Mouse (Mus musculus) frontal cortex, adult (tissue): ENCODE measurements around the gene Nupl1.

Source experiments
- ATAC-seq: cut with Nextera tagmentation; 2 replicates; pipeline ENCODE4 v1.9.2; 2017; ENCODE audit warnings: mild to moderate bottlenecking, moderate library complexity, mixed read lengths; ENCODE audit not compliant: low TSS enrichment

Nupl1 gene

GRCm38 (mm10) chr14:60251281-60252003 is at the start of gene Nupl1, which contains the start of gene Gm49336:
Gene Nupl1 (minus strand): TSS chr14:60251431.
Gene Gm49336 (minus strand): TSS chr14:60251507.
- peak; percentile 97 for ATAC-seq

GRCm38 (mm10) chr14:60301024-60301423 is 49.8 kb upstream of the Nupl1 start:
- ATAC-seq, result no peak

GRCm38 (mm10) chr14:60300224-60300991 is 49.2 kb upstream of the Nupl1 start:
- peak; percentile 79 for ATAC-seq

GRCm38 (mm10) chr14:60295531-60295930 is 44.3 kb upstream of the Nupl1 start:
- no peak for ATAC-seq

GRCm38 (mm10) chr14:60290363-60290762 is 39.1 kb upstream of the Nupl1 start:
- no peak for ATAC-seq

GRCm38 (mm10) chr14:60286194-60286863 is 35.1 kb upstream of the Nupl1 start:
- no peak for ATAC-seq

- ATAC-seq, result peak; percentile 85
Observed at GRCm38 (mm10) chr14:60275301-60276276, 24.4 kb upstream of the Nupl1 start.

- ATAC-seq, result no peak
Observed at GRCm38 (mm10) chr14:60273346-60273745, 22.1 kb upstream of the Nupl1 start.

- no peak for ATAC-seq
Observed at GRCm38 (mm10) chr14:60269333-60269732, 18.1 kb upstream of the Nupl1 start.

GRCm38 (mm10) chr14:60264990-60265876 is 14.0 kb upstream of the Nupl1 start, which contains the start of gene Mtmr6:
Gene Mtmr6 (plus strand): TSS chr14:60265228.
- peak; percentile 98 for ATAC-seq

- no peak for ATAC-seq
Observed at GRCm38 (mm10) chr14:60262316-60262715, 11.1 kb upstream of the Nupl1 start.

GRCm38 (mm10) chr14:60257851-60258250 is 6.6 kb upstream of the Nupl1 start:
- no peak for ATAC-seq

GRCm38 (mm10) chr14:60257101-60257500 is 5.9 kb upstream of the Nupl1 start:
- ATAC-seq, result no peak

- no peak for ATAC-seq
Observed at GRCm38 (mm10) chr14:60256356-60256755, 5.1 kb upstream of the Nupl1 start.

- no peak for ATAC-seq
Observed at GRCm38 (mm10) chr14:60254774-60255173, 3.5 kb upstream of the Nupl1 start.

- ATAC-seq, result no peak
Observed at GRCm38 (mm10) chr14:60253466-60253865, 2.2 kb upstream of the Nupl1 start.

GRCm38 (mm10) chr14:60252004-60253000 is 1.1 kb upstream of the Nupl1 start:
- ATAC-seq, result no peak

GRCm38 (mm10) chr14:60250879-60251278 is 352 bp downstream of the Nupl1 start:
- ATAC-seq, result peak; percentile 21; the same call in 1 of the 2 replicates

GRCm38 (mm10) chr14:60250366-60250765 is 865 bp downstream of the Nupl1 start:
- ATAC-seq, result no peak
